Mouse (Mus musculus): ENCODE data around the gene Cenpo.

GRCm38 (mm10) chr12:4169622-4170021, 64.5 kb downstream of the Cenpo start:
- TF ChIP-seq POLR2A (IDR thresholded peaks at IDR 0.05; ENCODE audit: low read depth, low read length) (no peak), CTCF (IDR thresholded peaks at IDR 0.05; ENCODE audit: extremely low read depth, insufficient read length, insufficient replicate concordance, low read depth, low read length) (no peak)

Data from small intestine, adult 2 months (tissue).